Mouse (Mus musculus) cerebellum, adult 2 months (tissue): ENCODE results near the gene Cep131. TPM values are rescaled to one million over a fixed set of nuclear protein-coding genes. Genes with fewer than 3 reads are reported as not detected.

ENCODE experiments used
- DNase-seq, 2 experiments: peaks; one replicate each; pipeline ENCODE4 v3.0.0; 2021
- H3K27ac ChIP-seq: fragments of 200-500 bp; 2 replicates; pipeline ENCODE4 v1.5.1; 2012; ENCODE audit warnings: low read length, control low read depth, inconsistent platforms; ENCODE audit not compliant: insufficient read depth
- H3K27me3 ChIP-seq: fragments of 200-500 bp; 2 replicates; pipeline ENCODE4 v1.6.1; 2012; ENCODE audit warnings: inconsistent platforms, mild to moderate bottlenecking, low read length, moderate library complexity; ENCODE audit not compliant: control insufficient read depth, insufficient read depth
- H3K4me1 ChIP-seq: fragments of 200-500 bp; 2 replicates; pipeline ENCODE4 v1.6.1; 2011; ENCODE audit warnings: low read length; ENCODE audit not compliant: control insufficient read depth, insufficient read depth
- H3K4me3 ChIP-seq: fragments of 200-500 bp; replicated peaks from 2 replicates; pipeline ENCODE3; 2011; ENCODE audit warnings: mild to moderate bottlenecking, low read depth, low read length, control low read depth; ENCODE audit not compliant: insufficient read depth
- CTCF ChIP-seq: fragments of 200-500 bp; IDR thresholded peaks from 2 replicates; pipeline ENCODE4 v1.5.1; 2011; ENCODE audit warnings: low read depth, mild to moderate bottlenecking, control low read depth, low read length, moderate library complexity, borderline replicate concordance; ENCODE audit not compliant: insufficient read depth
- POLR2A ChIP-seq: fragments of 200-500 bp; IDR thresholded peaks from 2 replicates; pipeline ENCODE4 v1.6.1; 2011; ENCODE audit warnings: low read length, control low read depth, borderline replicate concordance; ENCODE audit not compliant: insufficient read depth
- WGBS: fragments of 180-500 bp; shearing (Covaris S2); methylation state at CpG from one replicate; pipeline ENCODE4 v1.1.7; 2018; 5-methylcytosine and 5-hydroxymethylcytosine counted together
- polyA plus RNA-seq: library from polyadenylated mRNA; depleted of rRNA; stranded (reverse); fragments of >200 nt; gene quantifications from 2 replicates; pipeline ENCODE4 v1.2.3, GENCODE M21; 2012

Gene Cep131
- polyA plus RNA-seq, 1 experiment, result 33.0 TPM

- Histone ChIP-seq H3K27me3 (no peaks in the 10 kb centered on the region), H3K27ac (no peak overlapping the region), H3K4me3 (no peak overlapping the region), H3K4me1 (peaks cover 33% of the 10 kb centered on the region)
- WGBS, result 99% methylated on average over 4 of the region's 4 CpGs
- DNase-seq, result no peak
- TF ChIP-seq CTCF, result no peak
- no peak for TF ChIP-seq POLR2A
Observed at GRCm38 (mm10) chr11:120053846-120054245, 32.8 kb downstream of the Cep131 start.

- TF ChIP-seq CTCF (no peak), POLR2A (no peak)
- peak in 1 of 2 experiments; percentile 14 for DNase-seq
- Histone ChIP-seq H3K4me1 (peaks cover 39% of the 10 kb centered on the region), H3K4me3 (no peak overlapping the region), H3K27ac (no peak overlapping the region), H3K27me3 (no peaks in the 10 kb centered on the region)
- WGBS, result 62% methylated on average over 9 of the region's 9 CpGs
Observed at GRCm38 (mm10) chr11:120052274-120052673, 34.4 kb downstream of the Cep131 start.

- Histone ChIP-seq H3K27ac (peak overlapping the region; percentile 42), H3K4me1 (peaks cover 31% of the 10 kb centered on the region), H3K27me3 (no peaks in the 10 kb centered on the region), H3K4me3 (no peak overlapping the region)
- whole genome bisulfite sequencing, result 16% methylated on average over 14 of the region's 14 CpGs
- peak; percentile 59 to 68 for DNase-seq
- TF ChIP-seq POLR2A (no peak), CTCF (no peak)
Observed at GRCm38 (mm10) chr11:120051124-120051811, 35.4 kb downstream of the Cep131 start.

GRCm38 (mm10) chr11:120049067-120049466 is 37.6 kb downstream of the Cep131 start:
- 90% methylated on average over 8 of the region's 8 CpGs for WGBS
- peak in 1 of 2 experiments; percentile 36 for DNase-seq
- Histone ChIP-seq H3K4me1 (peaks cover 29% of the 10 kb centered on the region), H3K4me3 (no peak overlapping the region), H3K27me3 (no peaks in the 10 kb centered on the region), H3K27ac (no peak overlapping the region)
- TF ChIP-seq POLR2A, result no peak
- no peak for TF ChIP-seq CTCF

GRCm38 (mm10) chr11:120048252-120048556 is 38.4 kb downstream of the Cep131 start:
- Histone ChIP-seq H3K27me3 (no peaks in the 10 kb centered on the region), H3K4me1 (peaks cover 38% of the 10 kb centered on the region), H3K27ac (peak overlapping the region; percentile 89), H3K4me3 (peak overlapping the region; percentile 98)
- WGBS, result 1% methylated on average over 23 of the region's 23 CpGs
- peak; percentile 40; the same call in 1 of the 2 replicates for TF ChIP-seq CTCF
- 0 out of 2 replicates have a peak, but pooled peaks have one; percentile 44 for TF ChIP-seq POLR2A
- DNase-seq, result peak; percentile 74 to 77

GRCm38 (mm10) chr11:120047531-120048251 is 38.9 kb downstream of the Cep131 start:
- Histone ChIP-seq H3K27me3 (no peaks in the 10 kb centered on the region), H3K27ac (peak overlapping the region; percentile 89), H3K4me1 (peaks cover 40% of the 10 kb centered on the region), H3K4me3 (peak overlapping the region; percentile 98)
- no peak for TF ChIP-seq POLR2A
- TF ChIP-seq CTCF, result no peak
- WGBS, result 3% methylated on average over 23 of the region's 23 CpGs
- peak; percentile 57 to 76 for DNase-seq

GRCm38 (mm10) chr11:120046553-120047191 is 40.0 kb downstream of the Cep131 start, which contains the start of gene Aatk:
Aatk (minus strand) TSS chr11:120047167.
- peak; percentile 68 to 77 for DNase-seq

More at GRCm38 (mm10) chr11:120046553-120047191, 40.0 kb downstream of the Cep131 start, which contains the start of gene Aatk:
- TF ChIP-seq CTCF (no peak), POLR2A (0 out of 2 replicates have a peak, but pooled peaks have one; percentile 37)
- H3K4me1 ChIP-seq, result peaks cover 48% of the 10 kb centered on the region
- no peaks in the 10 kb centered on the region for H3K27me3 ChIP-seq
- peak within 1 kb of the TSS; percentile 97 for H3K27ac ChIP-seq
- peak within 1 kb of the TSS; percentile 98 for H3K4me3 ChIP-seq
- WGBS, result 1% methylated on average over 63 of the region's 63 CpGs
